Mouse (Mus musculus) cerebellum, adult 2 months (tissue): ENCODE measurements around the gene Klf13.

Experiments
- CTCF ChIP-seq: fragments of 200-500 bp; IDR thresholded peaks from 2 replicates; pipeline ENCODE4 v1.5.1; 2011; ENCODE audit warnings: low read depth, mild to moderate bottlenecking, control low read depth, low read length, moderate library complexity, borderline replicate concordance; ENCODE audit not compliant: insufficient read depth
- POLR2A ChIP-seq: fragments of 200-500 bp; IDR thresholded peaks from 2 replicates; pipeline ENCODE4 v1.6.1; 2011; ENCODE audit warnings: low read length, control low read depth, borderline replicate concordance; ENCODE audit not compliant: insufficient read depth

GRCm38 (mm10) chr7:63895223-63895622, 43.5 kb downstream of the Klf13 start:
- TF ChIP-seq CTCF (no peak), POLR2A (no peak)
